Mouse (Mus musculus): ENCODE data around the gene Tpi1. TPM values are rescaled to one million over a fixed set of nuclear protein-coding genes. Genes with fewer than 3 reads are reported as not detected.

Gene Tpi1
- polyA plus RNA-seq, 1 experiment from 2014 or later, result 1,127 TPM

DNA sequence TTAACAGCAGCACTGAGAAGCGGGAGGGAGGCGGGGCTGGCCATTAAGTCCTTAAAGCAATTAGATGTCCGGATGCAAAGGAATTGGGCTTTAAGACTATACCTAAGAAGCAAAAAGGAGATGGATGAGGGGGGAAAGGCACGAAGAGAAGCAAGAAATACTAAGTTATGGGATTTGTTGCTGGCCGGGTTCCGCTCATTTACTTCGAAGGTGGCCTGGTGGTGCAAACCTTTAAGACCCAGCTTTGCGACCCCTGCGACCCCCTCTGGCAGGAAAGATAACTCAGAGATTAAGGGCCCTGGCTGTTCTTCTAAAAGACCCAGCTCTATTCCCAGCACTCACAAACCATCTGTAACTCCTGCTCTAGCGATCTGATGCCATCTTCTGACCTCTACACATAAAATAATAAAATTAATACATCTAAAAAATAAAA lies 34.1 kb downstream of the Tpi1 start:
- peak overlapping the region; percentile 33 for H3K4me3 ChIP-seq (replicated peaks)
- H3K9ac ChIP-seq, result peak overlapping the region; percentile 28
- H3K36me3 ChIP-seq, result no peaks in the 10 kb centered on the region
- ATAC-seq, result no peak
- H3K27me3 ChIP-seq (replicated peaks), result peaks cover 9% of the 10 kb centered on the region
- H3K4me1 ChIP-seq (replicated peaks), result peaks cover 9% of the 10 kb centered on the region
- no peaks in the 10 kb centered on the region for H3K9me3 ChIP-seq
- 6% methylated on average over 10 of the region's 10 CpGs for WGBS
- H3K4me2 ChIP-seq (replicated peaks), result peak overlapping the region; percentile 76
- H3K27ac ChIP-seq, result no peak overlapping the region

GRCm38 (mm10) chr6:124779222-124779983 lies 34.7 kb downstream of the Tpi1 start, which contains the start of gene Lrrc23:
TSS of gene Lrrc23 (minus strand) at chr6:124779727.
- Histone ChIP-seq H3K36me3 (no peaks in the 10 kb centered on the region), H3K4me3 (replicated peaks) (peak within 1 kb of the TSS; percentile 33), H3K4me2 (replicated peaks) (peak within 1 kb of the TSS; percentile 76), H3K4me1 (replicated peaks) (peaks cover 9% of the 10 kb centered on the region), H3K9me3 (no peaks in the 10 kb centered on the region), H3K27ac (no peak within 1 kb of the TSS), H3K9ac (peak within 1 kb of the TSS; percentile 28), H3K27me3 (replicated peaks) (peaks cover 9% of the 10 kb centered on the region)
- 3% methylated on average over 23 of the region's 23 CpGs for WGBS
- peak; percentile 57; the same call in 1 of the 2 replicates for ATAC-seq

- Histone ChIP-seq H3K4me2 (replicated peaks) (no peak overlapping the region), H3K4me1 (replicated peaks) (peaks cover 24% of the 10 kb centered on the region), H3K27me3 (replicated peaks) (0 out of 2 replicates have a peak, but pooled peaks cover 2% of the 10 kb centered on the region), H3K9ac (no peak overlapping the region), H3K4me3 (replicated peaks) (no peak overlapping the region), H3K27ac (no peak overlapping the region), H3K9me3 (no peaks in the 10 kb centered on the region), H3K36me3 (no peaks in the 10 kb centered on the region)
- 87% methylated on average over 15 of the region's 15 CpGs for WGBS
- ATAC-seq, result no peak
These were observed 43.6 kb downstream of the Tpi1 start for GRCm38 (mm10) chr6:124770511-124770910.

- Histone ChIP-seq H3K4me2 (replicated peaks) (peak overlapping the region; percentile 96), H3K9ac (peak overlapping the region; percentile 60; the same call in 1 of the 2 replicates), H3K4me3 (replicated peaks) (peak overlapping the region; percentile 57), H3K27me3 (replicated peaks) (0 out of 2 replicates have a peak, but pooled peaks cover 2% of the 10 kb centered on the region), H3K9me3 (no peaks in the 10 kb centered on the region), H3K27ac (no peak overlapping the region), H3K36me3 (no peaks in the 10 kb centered on the region), H3K4me1 (replicated peaks) (peaks cover 24% of the 10 kb centered on the region)
- 62% methylated on average over 7 of the region's 7 CpGs for WGBS
- ATAC-seq, result no peak
These were observed 44.1 kb downstream of the Tpi1 start for GRCm38 (mm10) chr6:124770013-124770412.

GRCm38 (mm10) chr6:124769101-124769765 lies 44.9 kb downstream of the Tpi1 start, which contains the start of gene Eno2:
TSS of gene Eno2 (minus strand) at chr6:124769673.
- ATAC-seq, result peak; percentile 77
- Histone ChIP-seq H3K4me3 (replicated peaks) (peak within 1 kb of the TSS; percentile 57), H3K4me1 (replicated peaks) (peaks cover 24% of the 10 kb centered on the region), H3K4me2 (replicated peaks) (peak within 1 kb of the TSS; percentile 96), H3K27me3 (replicated peaks) (0 out of 2 replicates have a peak, but pooled peaks cover 2% of the 10 kb centered on the region), H3K9me3 (no peaks in the 10 kb centered on the region), H3K36me3 (no peaks in the 10 kb centered on the region), H3K27ac (no peak within 1 kb of the TSS), H3K9ac (peak within 1 kb of the TSS; percentile 60)
- WGBS, result under 1% methylated on average over 54 of the region's 54 CpGs

- H3K27ac ChIP-seq, result no peak overlapping the region
- 8% methylated on average over 9 of the region's 9 CpGs for WGBS
These were observed 45.4 kb downstream of the Tpi1 start for GRCm38 (mm10) chr6:124768704-124769044.

GRCm38 (mm10) chr6:124767920-124768703 lies 46.0 kb downstream of the Tpi1 start:
- Histone ChIP-seq H3K4me2 (replicated peaks) (peak overlapping the region; percentile 96), H3K4me1 (replicated peaks) (peaks cover 24% of the 10 kb centered on the region), H3K36me3 (no peaks in the 10 kb centered on the region), H3K4me3 (replicated peaks) (peak overlapping the region; percentile 57), H3K9ac (peak overlapping the region; percentile 60), H3K9me3 (no peaks in the 10 kb centered on the region), H3K27me3 (replicated peaks) (0 out of 2 replicates have a peak, but pooled peaks cover 2% of the 10 kb centered on the region), H3K27ac (no peak overlapping the region)
- 33% methylated on average over 19 of the region's 19 CpGs for WGBS
- ATAC-seq, result peak; percentile 46

More at GRCm38 (mm10) chr6:124768704-124769044, 45.4 kb downstream of the Tpi1 start:
- ATAC-seq, result peak; percentile 19; the same call in 1 of the 2 replicates
- Histone ChIP-seq H3K27me3 (replicated peaks) (0 out of 2 replicates have a peak, but pooled peaks cover 2% of the 10 kb centered on the region), H3K36me3 (no peaks in the 10 kb centered on the region), H3K4me3 (replicated peaks) (peak overlapping the region; percentile 57), H3K9me3 (no peaks in the 10 kb centered on the region), H3K9ac (peak overlapping the region; percentile 60), H3K4me2 (replicated peaks) (peak overlapping the region; percentile 96), H3K4me1 (replicated peaks) (peaks cover 24% of the 10 kb centered on the region)

DNA sequence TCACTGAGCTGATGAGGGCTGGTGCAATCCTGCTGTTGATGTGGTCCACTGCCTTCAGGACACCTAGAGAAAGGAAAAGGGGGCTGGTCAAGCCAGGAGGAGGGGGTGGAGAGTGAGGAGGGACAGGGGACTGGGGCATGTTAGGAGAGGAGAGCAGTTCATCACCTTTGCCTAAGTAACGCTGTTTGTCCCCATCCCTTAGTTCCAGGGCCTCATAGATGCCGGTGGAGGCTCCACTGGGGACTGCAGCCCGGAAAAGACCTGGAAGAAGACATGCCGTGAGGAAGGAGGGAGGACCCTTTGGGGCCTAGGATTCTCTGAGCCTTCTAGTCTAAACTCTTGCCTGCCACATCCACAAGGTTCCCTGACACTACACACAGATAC lies 46.6 kb downstream of the Tpi1 start:
- Histone ChIP-seq H3K36me3 (no peaks in the 10 kb centered on the region), H3K27me3 (replicated peaks) (0 out of 2 replicates have a peak, but pooled peaks cover 2% of the 10 kb centered on the region), H3K9me3 (no peaks in the 10 kb centered on the region), H3K4me1 (replicated peaks) (peaks cover 24% of the 10 kb centered on the region), H3K4me2 (replicated peaks) (peak overlapping the region; percentile 96; the same call in 1 of the 2 replicates), H3K9ac (no peak overlapping the region), H3K4me3 (replicated peaks) (no peak overlapping the region), H3K27ac (no peak overlapping the region)
- ATAC-seq, result no peak
- WGBS, result 65% methylated on average over 4 of the region's 4 CpGs

DNA sequence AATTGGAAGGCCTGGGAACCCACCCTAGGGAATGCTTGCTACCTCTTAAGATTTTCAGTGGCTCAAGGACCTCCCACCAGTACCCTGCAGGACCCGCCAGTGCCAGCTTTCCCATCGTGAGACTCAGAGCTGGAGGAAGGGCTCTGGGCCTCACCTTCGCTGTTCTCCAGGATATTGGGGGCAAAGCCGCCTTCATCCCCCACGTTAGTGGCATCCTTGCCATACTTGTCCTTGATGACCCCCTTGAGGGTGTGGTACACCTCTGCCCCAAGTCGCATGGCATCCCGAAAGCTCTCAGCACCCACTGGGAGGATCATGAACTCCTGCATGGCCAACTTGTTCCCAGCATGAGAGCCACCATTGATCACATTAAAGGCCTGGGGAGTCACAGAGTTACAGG lies 48.1 kb downstream of the Tpi1 start:
- Histone ChIP-seq H3K9me3 (no peaks in the 10 kb centered on the region), H3K27me3 (replicated peaks) (0 out of 2 replicates have a peak, but pooled peaks cover 2% of the 10 kb centered on the region), H3K27ac (no peak overlapping the region), H3K4me1 (replicated peaks) (peaks cover 24% of the 10 kb centered on the region), H3K4me2 (replicated peaks) (no peak overlapping the region), H3K4me3 (replicated peaks) (no peak overlapping the region), H3K9ac (no peak overlapping the region), H3K36me3 (no peaks in the 10 kb centered on the region)
- ATAC-seq, result no peak
- 89% methylated on average over 7 of the region's 7 CpGs for WGBS
